Mouse (Mus musculus) midbrain, embryonic 13.5 days (tissue): ENCODE data around the gene Exoc4. TPM values are rescaled to one million over a fixed set of nuclear protein-coding genes. Genes with fewer than 3 reads are reported as not detected.
A peak's percentile ranks its signal among the peaks of the same experiment; 100 is the strongest.

Experiments used
- ATAC-seq: fragments of 200-750 bp; cut with Nextera tagmentation; 2 replicates; pipeline ENCODE4 v1.8.0; 2017; ENCODE audit warnings: mild to moderate bottlenecking, moderate TSS enrichment, moderate library complexity
- H3K27ac ChIP-seq: fragments of 300-500 bp; sonication (generic); 2 replicates; pipeline ENCODE4 v1.5.1; 2015; ENCODE audit warnings: inconsistent platforms, mild to moderate bottlenecking, moderate library complexity
- H3K27me3 ChIP-seq: fragments of 300-500 bp; sonication (generic); 2 replicates; pipeline ENCODE4 v1.6.1; 2015; ENCODE audit warnings: mild to moderate bottlenecking, inconsistent platforms
- H3K36me3 ChIP-seq: fragments of 300-500 bp; sonication (generic); 2 replicates; pipeline ENCODE4 v1.6.1; 2015; ENCODE audit warnings: mild to moderate bottlenecking, inconsistent platforms
- H3K4me1 ChIP-seq: fragments of 300-500 bp; sonication (generic); replicated peaks from 2 replicates; pipeline ENCODE4 v1.6.1; 2015; ENCODE audit warnings: inconsistent platforms
- H3K4me2 ChIP-seq: fragments of 300-500 bp; sonication (generic); replicated peaks from 2 replicates; pipeline ENCODE4 v1.6.1; 2015; ENCODE audit warnings: moderate library complexity, mild to moderate bottlenecking, inconsistent platforms
- H3K4me3 ChIP-seq: fragments of 300-500 bp; sonication (generic); replicated peaks from 2 replicates; pipeline ENCODE4 v1.5.1; 2015; ENCODE audit warnings: mild to moderate bottlenecking, inconsistent platforms
- H3K9ac ChIP-seq: fragments of 300-500 bp; sonication (generic); replicated peaks from 2 replicates; pipeline ENCODE4 v1.6.1; 2015; ENCODE audit warnings: mild to moderate bottlenecking, inconsistent platforms
- H3K9me3 ChIP-seq: fragments of 300-500 bp; sonication (generic); 2 replicates; pipeline ENCODE4 v1.6.1; 2016; ENCODE audit warnings: mild to moderate bottlenecking, inconsistent platforms
- WGBS: fragments of 180-500 bp; shearing (Covaris S2); methylation state at CpG from one replicate; pipeline ENCODE4 v1.1.7; 2015; 5-methylcytosine and 5-hydroxymethylcytosine counted together
- polyA plus RNA-seq: library from polyadenylated mRNA; unstranded; fragments of >200 nt; fragmentation: Nextera tagmentation; extraction: Ambion mirVana; gene quantifications from 2 replicates; pipeline ENCODE4 v1.2.1, GENCODE M21; 2015

The Exoc4 gene
- polyA plus RNA-seq, 1 experiment from 2014 or later: 50.7 TPM

- WGBS: 92% methylated on average over 5 of the region's 5 CpGs
Measured at GRCm38 (mm10) chr6:33972801-33973200, 723.9 kb downstream of the Exoc4 start.

GRCm38 (mm10) chr6:33976576-33976975, 727.7 kb downstream of the Exoc4 start:
- 64% methylated on average over 10 of the region's 10 CpGs for WGBS
- no peak overlapping the region for H3K9ac ChIP-seq
- no peaks in the 10 kb centered on the region for H3K9me3 ChIP-seq
- H3K4me3 ChIP-seq: no peak overlapping the region
- ATAC-seq: no peak
- H3K27me3 ChIP-seq: no peaks in the 10 kb centered on the region
- H3K4me1 ChIP-seq: peaks cover 19% of the 10 kb centered on the region
- H3K4me2 ChIP-seq: no peak overlapping the region
- H3K36me3 ChIP-seq: no peaks in the 10 kb centered on the region; the same call in 1 of the 2 replicates
- H3K27ac ChIP-seq: no peak overlapping the region

More at GRCm38 (mm10) chr6:33972801-33973200, 723.9 kb downstream of the Exoc4 start:
- Histone ChIP-seq H3K4me1 (peaks cover 14% of the 10 kb centered on the region), H3K27ac (no peak overlapping the region), H3K36me3 (no peaks in the 10 kb centered on the region; the same call in 1 of the 2 replicates), H3K9ac (no peak overlapping the region), H3K27me3 (no peaks in the 10 kb centered on the region), H3K4me2 (no peak overlapping the region), H3K4me3 (no peak overlapping the region), H3K9me3 (no peaks in the 10 kb centered on the region)
- ATAC-seq: no peak

- Histone ChIP-seq H3K36me3 (no peaks in the 10 kb centered on the region; the same call in 1 of the 2 replicates), H3K4me3 (no peak overlapping the region), H3K27ac (no peak overlapping the region), H3K9ac (no peak overlapping the region), H3K27me3 (no peaks in the 10 kb centered on the region), H3K4me1 (peaks cover 19% of the 10 kb centered on the region), H3K4me2 (no peak overlapping the region), H3K9me3 (no peaks in the 10 kb centered on the region)
- WGBS: 33% methylated on average over 4 of the region's 4 CpGs
- ATAC-seq: peak; percentile 66
Measured at GRCm38 (mm10) chr6:33977448-33977847, 728.6 kb downstream of the Exoc4 start.

GRCm38 (mm10) chr6:33977880-33978279, 729.0 kb downstream of the Exoc4 start:
- no peaks in the 10 kb centered on the region for H3K27me3 ChIP-seq
- H3K36me3 ChIP-seq: no peaks in the 10 kb centered on the region; the same call in 1 of the 2 replicates
- H3K4me3 ChIP-seq: no peak overlapping the region
- H3K9me3 ChIP-seq: no peaks in the 10 kb centered on the region
- no peak overlapping the region for H3K27ac ChIP-seq
- peaks cover 19% of the 10 kb centered on the region for H3K4me1 ChIP-seq
- H3K4me2 ChIP-seq: no peak overlapping the region
- H3K9ac ChIP-seq: no peak overlapping the region
- ATAC-seq: 0 out of 2 replicates have a peak, but pooled peaks have one; percentile 11
- WGBS: 60% methylated on average over 9 of the region's 9 CpGs

GRCm38 (mm10) chr6:33982709-33983108, 733.8 kb downstream of the Exoc4 start:
- Histone ChIP-seq H3K4me3 (no peak overlapping the region), H3K27me3 (no peaks in the 10 kb centered on the region), H3K9ac (no peak overlapping the region), H3K36me3 (no peaks in the 10 kb centered on the region), H3K27ac (no peak overlapping the region), H3K9me3 (no peaks in the 10 kb centered on the region), H3K4me1 (peaks cover 9% of the 10 kb centered on the region; the same call in 1 of the 2 replicates), H3K4me2 (no peak overlapping the region)
- WGBS: 79% methylated on average over 9 of the region's 9 CpGs
- ATAC-seq: no peak

- no peak overlapping the region for H3K4me2 ChIP-seq
- whole genome bisulfite sequencing: 67% methylated on average over 5 of the region's 5 CpGs
- ATAC-seq: no peak
- H3K36me3 ChIP-seq: no peaks in the 10 kb centered on the region
- H3K9ac ChIP-seq: no peak overlapping the region
- H3K27me3 ChIP-seq: no peaks in the 10 kb centered on the region
- no peaks in the 10 kb centered on the region for H3K9me3 ChIP-seq
- H3K4me3 ChIP-seq: no peak overlapping the region
- H3K27ac ChIP-seq: no peak overlapping the region
- peaks cover 11% of the 10 kb centered on the region for H3K4me1 ChIP-seq
Measured at GRCm38 (mm10) chr6:33987132-33987531, 738.2 kb downstream of the Exoc4 start.

GRCm38 (mm10) chr6:33992213-33993034, 743.5 kb downstream of the Exoc4 start:
- peak overlapping the region; percentile 19; the same call in 1 of the 2 replicates for H3K4me3 ChIP-seq
- H3K27ac ChIP-seq: peak overlapping the region; percentile 59
- H3K27me3 ChIP-seq: no peaks in the 10 kb centered on the region
- ATAC-seq: peak; percentile 92
- no peaks in the 10 kb centered on the region for H3K9me3 ChIP-seq
- H3K9ac ChIP-seq: no peak overlapping the region
- H3K36me3 ChIP-seq: no peaks in the 10 kb centered on the region
- 16% methylated on average over 24 of the region's 24 CpGs for WGBS
- H3K4me2 ChIP-seq: peak overlapping the region; percentile 45
- peaks cover 35% of the 10 kb centered on the region for H3K4me1 ChIP-seq

GRCm38 (mm10) chr6:33993842-33994241, 745.0 kb downstream of the Exoc4 start:
- 47% methylated on average over 6 of the region's 6 CpGs for WGBS
- H3K27me3 ChIP-seq: no peaks in the 10 kb centered on the region
- H3K4me3 ChIP-seq: no peak overlapping the region
- H3K4me2 ChIP-seq: no peak overlapping the region
- peaks cover 35% of the 10 kb centered on the region for H3K4me1 ChIP-seq
- H3K9me3 ChIP-seq: no peaks in the 10 kb centered on the region
- ATAC-seq: no peak
- no peaks in the 10 kb centered on the region for H3K36me3 ChIP-seq
- H3K9ac ChIP-seq: no peak overlapping the region
- H3K27ac ChIP-seq: 0 out of 2 replicates have a peak overlapping the region, but pooled peaks have one; percentile 59

GRCm38 (mm10) chr6:33998590-33998989, 749.7 kb downstream of the Exoc4 start:
- 38% methylated on average over 3 of the region's 4 CpGs for WGBS
- H3K9me3 ChIP-seq: no peaks in the 10 kb centered on the region
- no peak for ATAC-seq

GRCm38 (mm10) chr6:33999530-33999929, 750.6 kb downstream of the Exoc4 start:
- H3K27me3 ChIP-seq: no peaks in the 10 kb centered on the region
- no peaks in the 10 kb centered on the region for H3K9me3 ChIP-seq
- no peak overlapping the region for H3K9ac ChIP-seq
- H3K4me2 ChIP-seq: no peak overlapping the region
- 21% methylated on average over 7 of the region's 7 CpGs for WGBS
- no peak overlapping the region for H3K4me3 ChIP-seq
- peaks cover 8% of the 10 kb centered on the region for H3K4me1 ChIP-seq
- H3K27ac ChIP-seq: no peak overlapping the region
- no peaks in the 10 kb centered on the region for H3K36me3 ChIP-seq
- no peak for ATAC-seq

More at GRCm38 (mm10) chr6:33998590-33998989, 749.7 kb downstream of the Exoc4 start:
- Histone ChIP-seq H3K4me3 (no peak overlapping the region), H3K4me2 (no peak overlapping the region), H3K4me1 (peaks cover 16% of the 10 kb centered on the region), H3K27me3 (no peaks in the 10 kb centered on the region), H3K36me3 (no peaks in the 10 kb centered on the region), H3K9ac (no peak overlapping the region), H3K27ac (no peak overlapping the region)

- Histone ChIP-seq H3K27me3 (no peaks in the 10 kb centered on the region), H3K9me3 (no peaks in the 10 kb centered on the region), H3K4me2 (no peak overlapping the region), H3K4me1 (0 out of 2 replicates have a peak, but pooled peaks cover 2% of the 10 kb centered on the region), H3K4me3 (no peak overlapping the region), H3K9ac (no peak overlapping the region), H3K36me3 (no peaks in the 10 kb centered on the region), H3K27ac (no peak overlapping the region)
- no peak for ATAC-seq
- 91% methylated on average over 7 of the region's 7 CpGs for WGBS
Measured at GRCm38 (mm10) chr6:34000644-34001043, 751.8 kb downstream of the Exoc4 start.

- H3K9me3 ChIP-seq: no peaks in the 10 kb centered on the region
- H3K4me1 ChIP-seq: 0 out of 2 replicates have a peak, but pooled peaks cover 2% of the 10 kb centered on the region
- H3K36me3 ChIP-seq: no peaks in the 10 kb centered on the region
- H3K4me3 ChIP-seq: no peak overlapping the region
- H3K27me3 ChIP-seq: no peaks in the 10 kb centered on the region
- no peak overlapping the region for H3K4me2 ChIP-seq
- WGBS: 28% methylated on average over 1 of the region's 1 CpGs
- H3K9ac ChIP-seq: no peak overlapping the region
- no peak for ATAC-seq
- no peak overlapping the region for H3K27ac ChIP-seq
Measured at GRCm38 (mm10) chr6:34003033-34003432, 754.1 kb downstream of the Exoc4 start.
